Mouse (Mus musculus): ENCODE data around the gene Pla2g3.

The Pla2g3 gene

DNA sequence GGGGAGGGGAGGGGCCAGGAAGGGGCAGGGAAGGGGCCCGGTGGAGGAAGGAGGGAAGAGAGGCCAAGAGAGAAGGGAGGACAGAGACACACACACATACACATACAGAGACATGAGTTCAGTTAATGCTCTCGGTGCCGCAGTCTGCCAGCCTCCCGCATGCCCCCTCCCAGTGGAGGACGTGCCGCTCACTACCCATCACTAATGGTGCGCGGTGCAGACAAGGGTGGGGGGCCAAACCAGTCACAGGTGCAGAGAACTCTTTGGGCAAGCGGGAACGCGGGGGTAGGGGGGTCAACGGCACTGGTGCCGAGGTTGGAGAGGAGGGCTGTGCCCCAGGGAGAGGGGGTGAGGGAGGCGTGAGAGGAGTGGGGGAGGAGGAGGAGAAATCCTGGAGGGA is 32.8 kb downstream of the Pla2g3 start:
- in situ Hi-C loops (cut with MboI), result no loop called here

GRCm38 (mm10) chr11:3521339-3522224 is 33.5 kb downstream of the Pla2g3 start:
- in situ Hi-C loops (cut with MboI), result no loop called here

GRCm38 (mm10) chr11:3522285-3523000 is 34.4 kb downstream of the Pla2g3 start:
- in situ Hi-C loops (cut with MboI), result no loop called here

DNA sequence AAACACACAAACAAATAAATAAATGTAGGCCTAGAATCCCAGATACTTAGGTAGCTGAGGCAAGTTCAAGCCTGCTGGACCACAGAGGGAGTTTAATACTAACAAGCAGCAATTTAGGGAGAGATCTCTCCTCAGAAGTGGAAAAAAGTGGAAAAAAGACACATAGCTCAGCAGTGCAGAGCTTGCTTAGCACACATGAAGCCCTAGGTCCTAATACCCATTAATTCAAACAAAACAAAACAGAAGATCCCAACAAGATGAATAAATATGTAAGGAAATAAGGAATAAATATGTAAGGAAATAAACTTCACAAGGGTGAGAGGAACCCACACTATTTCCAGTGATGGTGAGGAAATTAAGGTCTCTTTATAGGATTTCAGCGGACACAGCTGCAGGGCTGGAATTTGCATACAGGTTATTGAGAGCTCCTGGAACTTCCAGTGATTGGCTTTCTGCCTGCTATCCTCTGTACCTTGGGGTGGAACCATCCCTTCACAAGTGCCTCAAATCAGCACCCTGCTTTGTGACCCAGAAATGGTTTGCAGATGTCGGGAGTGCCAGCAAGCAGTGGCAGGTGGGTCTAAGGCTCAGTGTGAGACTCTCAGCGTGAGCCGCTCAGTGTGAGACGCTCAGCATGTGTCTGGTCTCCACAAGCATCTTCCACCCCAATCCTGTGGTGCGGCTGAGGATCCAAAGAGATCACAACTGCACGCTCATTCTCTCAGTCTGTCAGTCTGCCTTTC is 35.9 kb downstream of the Pla2g3 start:
- in situ Hi-C loops (cut with MboI), result no loop called here

DNA sequence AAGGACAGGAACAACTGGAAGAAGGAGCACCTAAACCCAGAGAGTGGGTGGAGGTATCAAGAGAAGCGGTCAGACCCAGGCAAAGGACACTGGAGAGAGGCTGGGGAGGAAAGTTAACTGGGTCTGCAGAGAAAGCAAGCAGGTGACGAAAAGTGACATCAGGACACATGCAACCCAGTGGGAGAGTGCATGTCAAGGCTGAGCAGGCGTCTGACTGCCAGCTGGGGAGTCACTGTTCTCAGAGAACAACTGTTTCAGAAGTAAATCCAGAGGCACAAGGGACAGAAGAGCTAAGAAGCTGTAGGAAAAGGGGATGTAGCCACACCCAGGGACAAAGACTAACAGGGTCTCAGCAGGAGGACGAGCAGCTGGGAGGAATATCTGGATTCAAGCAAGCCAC is 37.5 kb downstream of the Pla2g3 start:
- in situ Hi-C loops (cut with MboI), result loop anchor here (25.0 kb wide), 1 partner anchor 262 kb away; no protein-coding TSS in a partner anchor

DNA sequence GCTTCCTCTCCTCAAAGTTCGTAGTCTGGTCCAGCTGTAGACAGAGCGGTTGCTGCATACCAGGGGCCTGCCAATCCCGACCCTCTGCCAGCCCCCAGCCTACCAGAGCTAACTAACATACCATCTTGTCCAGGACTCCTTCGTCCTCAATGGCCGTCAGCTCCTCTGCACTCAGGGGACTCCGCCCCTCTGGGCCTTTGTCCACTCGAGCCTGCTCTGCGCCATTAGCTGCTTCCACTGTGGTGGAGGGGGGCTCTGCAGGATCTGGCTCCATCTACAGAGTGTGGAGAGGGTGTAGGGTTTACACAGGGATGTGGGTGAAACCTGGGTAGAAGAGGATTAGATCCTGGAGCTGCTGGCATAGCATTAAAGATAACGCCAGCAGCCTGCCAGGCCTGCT is 38.1 kb downstream of the Pla2g3 start:
- in situ Hi-C loops (cut with MboI), result loop anchor here (25.0 kb wide), 1 partner anchor 261 kb away; no protein-coding TSS in a partner anchor

- in situ Hi-C loops (cut with MboI), result loop anchor here (25.0 kb wide), 1 partner anchor 260 kb away; no protein-coding TSS in a partner anchor
Measured at GRCm38 (mm10) chr11:3526979-3527738, 39.1 kb downstream of the Pla2g3 start.

GRCm38 (mm10) chr11:3527766-3528165 is 39.7 kb downstream of the Pla2g3 start:
- in situ Hi-C loops (cut with MboI), result loop anchor here (25.0 kb wide), 1 partner anchor 260 kb away; no protein-coding TSS in a partner anchor

- in situ Hi-C loops (cut with MboI), result loop anchor here (25.0 kb wide), 1 partner anchor 259 kb away; no protein-coding TSS in a partner anchor
Measured at GRCm38 (mm10) chr11:3528208-3528607, 40.1 kb downstream of the Pla2g3 start.

- in situ Hi-C loops (cut with MboI), result loop anchor here (25.0 kb wide), 1 partner anchor 258 kb away; no protein-coding TSS in a partner anchor
Measured at GRCm38 (mm10) chr11:3529476-3530252, 41.6 kb downstream of the Pla2g3 start.

GRCm38 (mm10) chr11:3530731-3531130 is 42.6 kb downstream of the Pla2g3 start:
- in situ Hi-C loops (cut with MboI), result loop anchor here (25.0 kb wide), 1 partner anchor 257 kb away; no protein-coding TSS in a partner anchor

DNA sequence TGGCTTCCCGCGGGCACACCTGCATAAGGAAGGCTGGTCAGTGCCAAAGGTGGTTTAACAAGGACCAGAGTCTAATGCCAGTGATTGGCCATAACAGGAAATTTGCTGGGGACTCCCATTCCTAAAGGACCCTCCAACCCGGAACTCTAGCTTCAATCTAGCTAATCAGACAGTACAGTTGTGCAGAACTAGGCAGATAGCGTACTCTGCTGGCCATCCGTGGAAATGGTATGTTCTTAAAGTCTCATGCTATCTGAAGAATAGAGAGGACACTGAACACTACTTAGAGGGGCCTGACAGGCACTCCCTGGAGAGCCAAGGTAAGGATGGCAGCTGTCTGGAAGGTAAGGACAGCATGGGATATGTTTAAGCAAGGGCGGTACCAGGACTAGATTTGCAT is 43.5 kb downstream of the Pla2g3 start:
- in situ Hi-C loops (cut with MboI), result loop anchor here (25.0 kb wide), 1 partner anchor 256 kb away; no protein-coding TSS in a partner anchor

DNA sequence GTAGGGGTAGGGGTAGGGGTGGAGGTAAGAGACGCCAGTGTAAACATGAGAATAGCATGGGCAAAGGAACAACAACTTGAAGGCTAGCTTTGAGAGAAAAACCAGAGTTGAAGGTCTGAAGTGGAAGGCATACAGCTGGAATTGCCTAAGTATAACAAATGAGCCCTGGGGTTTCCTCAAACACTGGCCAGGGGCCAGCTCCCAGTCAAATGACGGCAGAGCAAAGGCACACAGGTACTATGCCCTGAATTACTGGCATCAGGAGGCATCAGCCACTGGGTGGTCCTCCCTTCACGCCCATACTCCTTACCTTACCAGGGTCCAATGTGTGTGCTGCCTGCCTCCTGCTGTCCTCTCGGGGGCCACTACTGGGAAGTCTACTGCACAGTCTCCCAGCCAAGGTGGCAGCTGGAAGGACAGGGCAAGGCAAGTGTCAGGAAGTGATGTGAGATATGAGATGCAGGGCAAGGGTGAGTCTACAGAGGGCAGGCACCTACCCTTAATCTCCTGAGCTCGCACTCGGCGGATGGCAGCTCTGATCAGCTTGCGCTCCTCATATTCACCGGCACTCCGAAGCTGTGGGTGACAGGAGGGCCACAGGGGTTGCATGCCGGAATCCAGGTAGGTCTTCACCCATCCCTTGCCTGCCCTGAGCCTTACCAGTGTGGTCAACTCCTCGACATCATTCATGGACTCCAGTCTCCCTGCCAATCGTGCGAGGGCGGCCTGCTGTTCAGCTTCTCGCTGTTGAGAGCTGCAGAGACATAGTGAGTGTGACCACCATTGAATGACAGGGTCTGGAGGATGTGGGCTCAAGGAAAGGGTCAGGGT is 44.2 kb downstream of the Pla2g3 start:
- in situ Hi-C loops (cut with MboI), result loop anchor here (25.0 kb wide), 1 partner anchor 255 kb away; no protein-coding TSS in a partner anchor

DNA sequence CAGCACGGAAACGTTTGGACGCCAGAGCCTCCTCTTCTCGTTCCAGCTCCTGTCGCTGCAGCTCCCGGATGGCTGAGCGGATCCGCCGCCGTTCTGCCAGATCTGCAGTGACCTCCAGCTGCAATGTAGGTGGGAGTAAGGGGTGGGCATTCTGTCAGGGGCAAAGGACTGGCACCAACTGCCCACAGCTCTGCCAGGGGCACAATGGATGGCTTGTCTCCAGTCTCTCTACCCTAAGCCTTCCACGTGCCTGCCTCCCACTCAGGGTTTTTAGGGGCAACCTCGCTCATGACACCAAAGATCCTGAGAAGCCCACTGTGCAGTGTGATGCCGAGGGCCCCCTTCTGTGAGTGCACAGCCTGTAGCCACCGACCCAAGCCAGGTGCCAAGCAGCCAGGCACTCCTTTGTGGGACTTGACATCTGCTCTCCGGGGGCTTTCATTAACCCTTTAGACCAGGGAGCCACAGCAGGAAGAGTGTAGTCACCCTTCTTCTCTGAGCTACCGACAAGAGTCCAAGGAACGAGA is 45.4 kb downstream of the Pla2g3 start:
- in situ Hi-C loops (cut with MboI), result loop anchor here (25.0 kb wide), 1 partner anchor 254 kb away; no protein-coding TSS in a partner anchor

GRCm38 (mm10) chr11:3534956-3535355 is 46.9 kb downstream of the Pla2g3 start:
- in situ Hi-C loops (cut with MboI), result loop anchor here (25.0 kb wide), 1 partner anchor 252 kb away; no protein-coding TSS in a partner anchor

DNA sequence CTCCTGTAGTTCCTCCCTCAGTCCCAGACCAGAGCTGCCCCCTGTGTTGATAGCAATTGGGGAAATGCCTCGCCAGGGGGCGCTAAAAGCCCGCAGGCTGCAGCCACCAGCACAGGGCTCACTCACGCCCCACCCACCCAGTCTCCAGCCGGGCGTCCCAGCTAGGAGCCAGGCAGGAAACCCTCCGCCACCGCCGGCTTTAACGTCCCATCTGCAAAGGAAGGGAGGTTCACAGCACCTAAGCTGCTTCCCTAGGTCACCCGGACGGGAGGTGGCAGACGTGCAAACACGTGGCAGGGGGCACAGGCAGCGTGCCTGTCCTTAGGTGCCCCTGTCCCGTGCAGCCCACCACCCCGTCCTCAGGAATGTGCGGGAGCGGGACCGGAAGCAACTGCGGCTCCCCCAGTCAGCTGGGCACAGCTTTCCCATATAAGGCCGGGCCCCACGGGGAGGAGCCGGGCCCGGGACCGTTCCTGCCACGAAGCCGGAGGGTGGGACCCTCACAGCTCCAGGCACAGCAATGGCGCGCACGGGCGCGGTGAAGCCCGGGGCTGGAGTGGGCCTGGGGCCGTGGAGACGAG is 47.4 kb downstream of the Pla2g3 start:
- in situ Hi-C loops (cut with MboI), result loop anchor here (25.0 kb wide), 1 partner anchor 252 kb away; no protein-coding TSS in a partner anchor

- in situ Hi-C loops (cut with MboI), result loop anchor here (25.0 kb wide), 1 partner anchor 251 kb away; no protein-coding TSS in a partner anchor
Measured at GRCm38 (mm10) chr11:3536082-3536481, 48.0 kb downstream of the Pla2g3 start.

DNA sequence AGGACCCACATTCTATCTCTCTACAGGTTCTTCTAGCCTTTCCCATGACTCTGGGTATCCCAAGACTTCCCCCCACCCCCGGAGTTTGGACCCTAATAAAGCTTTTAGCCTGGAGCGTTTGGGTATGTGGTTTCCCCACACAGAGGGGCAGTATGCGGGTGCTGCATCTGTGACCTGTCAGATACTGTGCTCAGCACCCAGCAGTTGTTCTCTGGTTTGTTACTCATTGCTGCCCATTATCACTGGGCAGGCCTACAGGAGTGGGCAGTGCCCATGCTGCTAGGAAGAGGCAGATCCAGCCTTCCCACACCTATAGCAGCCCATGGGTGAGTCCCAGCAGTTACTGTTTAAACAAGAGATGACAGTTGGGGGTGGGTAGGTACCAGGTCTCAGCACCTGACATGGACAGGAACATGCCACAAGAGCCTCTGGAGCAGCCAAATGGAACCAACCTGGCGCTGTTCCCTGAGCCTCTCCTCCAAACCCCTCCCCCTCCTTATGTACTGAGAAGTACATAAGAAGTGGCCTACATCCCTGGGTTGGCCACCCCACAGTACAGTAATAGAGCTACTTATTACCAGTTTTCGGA is 48.8 kb downstream of the Pla2g3 start:
- in situ Hi-C loops (cut with MboI), result loop anchor here (25.0 kb wide), 1 partner anchor 250 kb away; no protein-coding TSS in a partner anchor

All from mature B cell (primary cell).